Comparison of ENCODE assay signal across 19 mouse cellular contexts in the genomic region with DNA sequence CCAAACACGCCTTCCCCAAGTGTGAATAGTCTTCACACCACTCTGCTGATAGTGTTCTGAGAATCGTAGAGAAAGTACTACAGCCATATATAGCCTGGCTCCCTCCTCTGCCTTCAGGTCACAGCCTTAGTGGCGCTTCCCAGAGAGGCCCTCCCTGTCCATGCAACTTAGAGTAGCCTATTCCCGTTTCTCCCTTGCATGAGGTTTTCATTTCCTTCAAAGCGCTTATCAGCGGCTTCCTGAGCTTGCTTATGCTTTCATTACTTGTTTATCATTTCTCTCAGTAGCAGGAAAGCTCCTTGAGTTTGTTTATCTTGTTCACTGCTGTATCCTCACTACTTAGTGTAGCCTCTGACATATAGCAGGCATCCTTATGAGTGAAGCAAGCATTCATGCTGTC. TPM values are rescaled to one million over a fixed set of nuclear protein-coding genes. Genes with fewer than 3 reads are reported as not detected.
DNase-seq lines count a peak whose midpoint lies in the region; ATAC-seq and TF ChIP-seq lines count a peak whose summit lies in the region.
"Had no signal": no experiment of that assay in that cellular context is flagged by ENCODE, and none has a peak within 500 bp of the region (broad histone marks: within the 10 kb centered on the region; RNA-seq: fewer than 3 reads in every experiment).

No protein-coding gene starts in this region.

- H3K79me2 ChIP-seq in heart, adult 2 months (replicated peaks; ENCODE audit: control insufficient read depth, insufficient read depth, low read length): no peaks in the 10 kb centered on the region

- TF ChIP-seq CTCF in heart, adult 2 months (IDR thresholded peaks at IDR 0.05): no peak

- no peak for DNase-seq in heart, adult 2 months
- no peak for DNase-seq in intestine, embryonic 14.5 days (ENCODE audit: low spot score)
- DNase-seq in lung, postnatal 10 days: peak; percentile 56
- no peak for DNase-seq in embryo, embryonic 11 days
- no peak for DNase-seq in layer of hippocampus, adult 18-20 months (ENCODE audit: low spot score in 2 of 2)
- no peak for DNase-seq in thymus, postnatal 25 days
- DNase-seq: cerebellum, adult 9-11 months; gastrocnemius, postnatal 10 days; spleen, adult 18-20 months; thymus, postnatal 4 days had no signal

- no peak overlapping the region for H3K9ac ChIP-seq in heart, embryonic 11.5 days (ENCODE audit: low read depth, low read length)
- no peak overlapping the region for H3K9ac ChIP-seq in heart, adult 2 months (ENCODE audit: low read depth, low read length)
- H3K9ac ChIP-seq in intestine, embryonic 14.5 days (ENCODE audit: low read length): no peak overlapping the region
- no peak overlapping the region for H3K9ac ChIP-seq in liver, embryonic 15.5 days
- H3K9ac ChIP-seq: embryonic facial prominence, embryonic 15.5 days; limb, embryonic 12.5 days; neural tube, embryonic 12.5 days had no signal

- ATAC-seq in heart, embryonic 11.5 days (replicated peaks; ENCODE audit: insufficient number of reproducible peaks, low FRiP score, low TSS enrichment): no peak
- no peak for ATAC-seq in intestine, embryonic 14.5 days (replicated peaks; ENCODE audit: low FRiP score, low TSS enrichment, low read depth)
- 0 out of 2 replicates have a peak, but pooled peaks have one; percentile 34 for ATAC-seq in liver, embryonic 15.5 days (ENCODE audit: insufficient read depth)
- ATAC-seq: CD4-positive, CD25-positive, alpha-beta regulatory T cell, adult 4 months had no signal

- H3K27me3 ChIP-seq in heart, embryonic 11.5 days (ENCODE audit: control insufficient read depth, insufficient read depth, low read length): no peaks in the 10 kb centered on the region
- H3K27me3 ChIP-seq in heart, adult 2 months (ENCODE audit: control insufficient read depth, insufficient read depth, low read length): no peaks in the 10 kb centered on the region
- H3K27me3 ChIP-seq in intestine, embryonic 14.5 days (replicated peaks; ENCODE audit: control insufficient read depth, insufficient read depth, low read length): no peaks in the 10 kb centered on the region
- no peaks in the 10 kb centered on the region for H3K27me3 ChIP-seq in liver, embryonic 15.5 days
- H3K27me3 ChIP-seq: embryonic facial prominence, embryonic 15.5 days; limb, embryonic 12.5 days; neural tube, embryonic 12.5 days had no signal

- no peak for TF ChIP-seq EP300 in heart, adult 2 months (IDR thresholded peaks at IDR 0.05; ENCODE audit: insufficient read depth, low read depth, low read length)

- H3K27ac ChIP-seq in heart, embryonic 11.5 days (ENCODE audit: low read depth, low read length): peak overlapping the region; percentile 54; the same call in 1 of the 2 replicates
- no peak overlapping the region; the same call in 1 of the 2 replicates for H3K27ac ChIP-seq in heart, adult 2 months
- peak overlapping the region; percentile 12; the same call in 1 of the 2 replicates for H3K27ac ChIP-seq in intestine, embryonic 14.5 days (ENCODE audit: low read depth)
- 0 out of 2 replicates have a peak overlapping the region, but pooled peaks have one; percentile 19 for H3K27ac ChIP-seq in liver, embryonic 15.5 days (replicated peaks)
- H3K27ac ChIP-seq: embryonic facial prominence, embryonic 15.5 days; forebrain, embryonic 10.5 days; limb, embryonic 12.5 days; neural tube, embryonic 12.5 days had no signal

- no peaks in the 10 kb centered on the region for H3K9me3 ChIP-seq in heart, embryonic 11.5 days (replicated peaks; ENCODE audit: control insufficient read depth, low read length)
- H3K9me3 ChIP-seq in intestine, embryonic 14.5 days (ENCODE audit: control insufficient read depth, low read length): no peaks in the 10 kb centered on the region
- H3K9me3 ChIP-seq in liver, embryonic 15.5 days (replicated peaks): no peaks in the 10 kb centered on the region
- H3K9me3 ChIP-seq: embryonic facial prominence, embryonic 15.5 days; forebrain, embryonic 10.5 days; G1E; limb, embryonic 12.5 days; neural tube, embryonic 12.5 days had no signal

- peaks cover 8% of the 10 kb centered on the region for H3K4me1 ChIP-seq in heart, embryonic 11.5 days (ENCODE audit: control insufficient read depth, insufficient read depth, low read length)
- H3K4me1 ChIP-seq in heart, adult 2 months (ENCODE audit: control insufficient read depth, insufficient read depth, low read length): peaks cover 5% of the 10 kb centered on the region
- H3K4me1 ChIP-seq in intestine, embryonic 14.5 days (replicated peaks; ENCODE audit: control insufficient read depth, insufficient read depth, low read length): peaks cover 9% of the 10 kb centered on the region; the same call in 1 of the 2 replicates
- peaks cover 10% of the 10 kb centered on the region for H3K4me1 ChIP-seq in liver, embryonic 15.5 days (replicated peaks)
- H3K4me1 ChIP-seq: embryonic facial prominence, embryonic 15.5 days; forebrain, embryonic 10.5 days; limb, embryonic 12.5 days; neural tube, embryonic 12.5 days had no signal

- H3K4me3 ChIP-seq in heart, embryonic 11.5 days (ENCODE audit: low read depth, low read length): no peak overlapping the region
- no peak overlapping the region for H3K4me3 ChIP-seq in heart, adult 2 months
- H3K4me3 ChIP-seq in intestine, embryonic 14.5 days (ENCODE audit: low read depth, low read length): no peak overlapping the region
- H3K4me3 ChIP-seq in liver, embryonic 15.5 days (replicated peaks): no peak overlapping the region
- H3K4me3 ChIP-seq: embryonic facial prominence, embryonic 15.5 days; forebrain, embryonic 10.5 days; limb, embryonic 12.5 days; neural tube, embryonic 12.5 days had no signal

- H3K4me2 ChIP-seq in heart, embryonic 11.5 days: no peak overlapping the region
- H3K4me2 ChIP-seq in intestine, embryonic 14.5 days (ENCODE audit: low read length): no peak overlapping the region
- no peak overlapping the region for H3K4me2 ChIP-seq in liver, embryonic 15.5 days
- H3K4me2 ChIP-seq: embryonic facial prominence, embryonic 15.5 days; limb, embryonic 12.5 days; midbrain, embryonic 11.5 days; neural tube, embryonic 12.5 days had no signal

- TF ChIP-seq POLR2A in heart, adult 2 months (IDR thresholded peaks at IDR 0.05; ENCODE audit: insufficient read depth, low read depth, low read length): no peak

- peaks cover 11% of the 10 kb centered on the region for H3K36me3 ChIP-seq in heart, embryonic 11.5 days (ENCODE audit: control insufficient read depth, insufficient read depth, low read length)
- H3K36me3 ChIP-seq in heart, adult 2 months (ENCODE audit: control insufficient read depth, insufficient read depth, low read length): no peaks in the 10 kb centered on the region; the same call in 1 of the 2 replicates
- peaks cover 25% of the 10 kb centered on the region for H3K36me3 ChIP-seq in intestine, embryonic 14.5 days (ENCODE audit: control insufficient read depth, insufficient read depth, low read length)
- peaks cover 51% of the 10 kb centered on the region for H3K36me3 ChIP-seq in liver, embryonic 15.5 days (replicated peaks)

- WGBS in heart, embryonic 11.5 days (ENCODE audit: insufficient replicate concordance): 43% methylated on average over 6 of the region's 6 CpGs
- 42% methylated on average over 6 of the region's 6 CpGs for WGBS in heart, adult 2 months
- WGBS in intestine, embryonic 14.5 days: 48% methylated on average over 6 of the region's 6 CpGs
- 51% methylated on average over 6 of the region's 6 CpGs for WGBS in liver, embryonic 15.5 days (ENCODE audit: insufficient replicate concordance)

- intact Hi-C loops in heart, adult 2 months (cut with DNase I): no loop called here

RNA-seq across cellular contexts. Expression of a gene that starts 23.6 kb away (rescaled TPM):
- polyA plus RNA-seq in heart, embryonic 11.5 days (2014; fragmentation: Nextera tagmentation; extraction: Ambion mirVana): 24.5 and 25.6 TPM in 2 replicates
- total RNA-seq in heart, adult 2 months (2021): 10 to 100 TPM; 24.3 to 25.3 TPM
- polyA plus RNA-seq in heart, adult 2 months (2012; rRNA removed): 17.3 and 25.9 TPM in 2 replicates
- polyA plus RNA-seq in intestine, embryonic 14.5 days (2014; fragmentation: Nextera tagmentation; extraction: Ambion mirVana): 24.4 and 25.5 TPM in 2 replicates
- polyA plus RNA-seq in liver, embryonic 15.5 days (2015; fragmentation: Nextera tagmentation; extraction: Ambion mirVana): 12.0 and 12.2 TPM in 2 replicates
- 10 to 100 TPM; 22.8 to 23.1 TPM for total RNA-seq in layer of hippocampus, adult 18-20 months (2021)

RNA-seq across cellular contexts. Expression of a gene that starts 23.7 kb away (rescaled TPM):
- polyA plus RNA-seq in heart, embryonic 11.5 days (2014; fragmentation: Nextera tagmentation; extraction: Ambion mirVana): 35.3 and 43.1 TPM in 2 replicates
- 10 to 100 TPM; 32.9 to 33.5 TPM for total RNA-seq in heart, adult 2 months (2021)
- 15.9 and 20.8 TPM in 2 replicates for polyA plus RNA-seq in heart, adult 2 months (2012; rRNA removed)
- 44.6 and 48.2 TPM in 2 replicates for polyA plus RNA-seq in intestine, embryonic 14.5 days (2014; fragmentation: Nextera tagmentation; extraction: Ambion mirVana)
- 27.5 and 28.6 TPM in 2 replicates for polyA plus RNA-seq in liver, embryonic 15.5 days (2015; fragmentation: Nextera tagmentation; extraction: Ambion mirVana)
- 10 to 100 TPM; 62.7 to 65.2 TPM for total RNA-seq in layer of hippocampus, adult 18-20 months (2021)
